In genomic region chr13:56704596-56704995, GRCm38 (mm10) we compare ENCODE assay signal across 8 mouse cellular contexts. TPM values are rescaled to one million over a fixed set of nuclear protein-coding genes. Genes with fewer than 3 reads are reported as not detected.
A peak's percentile ranks its signal among the peaks of the same experiment; 100 is the strongest.
DNase-seq lines count a peak whose midpoint lies in the region; ATAC-seq and TF ChIP-seq lines count a peak whose summit lies in the region.

No protein-coding gene starts in this region.

- no peaks in the 10 kb centered on the region for H3K36me3 ChIP-seq in testis, adult 2 months (ENCODE audit: control insufficient read depth, insufficient read depth, low read length)
- peaks cover 10% of the 10 kb centered on the region; the same call in 1 of the 2 replicates for H3K36me3 ChIP-seq in liver, embryonic 13.5 days

- H3K4me1 ChIP-seq in testis, adult 2 months (ENCODE audit: control insufficient read depth, insufficient read depth, low read length): peaks cover 18% of the 10 kb centered on the region
- H3K4me1 ChIP-seq in liver, embryonic 13.5 days (replicated peaks): peaks cover 43% of the 10 kb centered on the region

- H3K4me2 ChIP-seq in liver, embryonic 13.5 days: peak overlapping the region; percentile 88

- no peak for ATAC-seq in liver, embryonic 13.5 days (ENCODE audit: low read depth)
- ATAC-seq in cerebellum, adult (ENCODE audit: insufficient number of reproducible peaks, low FRiP score, low TSS enrichment): no peak

- TF ChIP-seq POLR2A in testis, adult 2 months (IDR thresholded peaks at IDR 0.05; ENCODE audit: control insufficient read depth, low read depth, low read length): no peak

- H3K27ac ChIP-seq in testis, adult 2 months (ENCODE audit: control insufficient read depth, insufficient read depth, low read depth, low read length): no peak overlapping the region
- H3K27ac ChIP-seq in liver, embryonic 13.5 days: no peak overlapping the region

- H3K9ac ChIP-seq in liver, embryonic 13.5 days: peak overlapping the region; percentile 92; the same call in 1 of the 2 replicates

- no peaks in the 10 kb centered on the region for H3K9me3 ChIP-seq in liver, embryonic 13.5 days (replicated peaks)

- no peak for TF ChIP-seq CTCF in testis, adult 2 months (IDR thresholded peaks at IDR 0.05; ENCODE audit: control insufficient read depth, insufficient read depth, insufficient replicate concordance, low read depth, low read length)

- DNase-seq in cerebellum, adult 11-12 months: peak; percentile 13
- no peak for DNase-seq in cerebellum, postnatal 25 days
- no peak for DNase-seq in testis, postnatal 10 days (ENCODE audit: low spot score)
- no peak for DNase-seq in liver, embryonic 13.5 days
- DNase-seq in ovary, postnatal 36 days (ENCODE audit: low spot score): no peak
- no peak for DNase-seq in frontal cortex, adult 2 months (ENCODE audit: extremely low spot score in 1 of 2, low spot score in 1 of 2)

- no peaks in the 10 kb centered on the region for H3K27me3 ChIP-seq in testis, adult 2 months (ENCODE audit: control insufficient read depth, insufficient read depth, low read length)
- no peaks in the 10 kb centered on the region for H3K27me3 ChIP-seq in liver, embryonic 13.5 days

- 66% methylated on average over 2 of the region's 2 CpGs for WGBS in liver, embryonic 13.5 days (ENCODE audit: insufficient replicate concordance)

- H3K4me3 ChIP-seq in testis, adult 2 months (ENCODE audit: control insufficient read depth, low read depth, low read length): peak overlapping the region; percentile 35; the same call in 1 of the 2 replicates
- peak overlapping the region; percentile 76 for H3K4me3 ChIP-seq in liver, embryonic 13.5 days (replicated peaks)

RNA-seq across cellular contexts. Expression of gene Smad5, which starts 1.8 kb away (rescaled TPM):
- 11.8 and 13.6 TPM in 2 replicates for polyA plus RNA-seq in testis, adult 2 months (2012; rRNA removed)
- 3.7 and 5.3 TPM in 2 replicates for polyA plus RNA-seq in liver, embryonic 13.5 days (2015; fragmentation: Nextera tagmentation; extraction: Ambion mirVana)
- polyA plus RNA-seq in frontal cortex, adult 2 months (2012; rRNA removed): 20.3 and 21.7 TPM in 2 replicates

RNA-seq across cellular contexts. Expression of gene Gm45623, which starts 49.0 kb away (rescaled TPM):
- polyA plus RNA-seq in testis, adult 2 months (2012; rRNA removed): 0.25 and 0.60 TPM in 2 replicates
- polyA plus RNA-seq in liver, embryonic 13.5 days (2015; fragmentation: Nextera tagmentation; extraction: Ambion mirVana): not detected in 2 replicates
- polyA plus RNA-seq in frontal cortex, adult 2 months (2012; rRNA removed): 9.2 and 10.6 TPM in 2 replicates
